Mouse (Mus musculus) heart, postnatal 14 days (tissue): ENCODE data around the gene Gm49369. TPM values are rescaled to one million over a fixed set of nuclear protein-coding genes. Genes with fewer than 3 reads are reported as not detected.

ENCODE experiments used
- DNase-seq, 2 experiments: peaks; one replicate each; pipeline ENCODE4 v3.0.0; 2021 to 2022
- intact Hi-C: fragments of 180-260 bp; cut with DNase I; formaldehyde crosslinking; loops from one replicate; pipeline ENCODE4 v1.15.1; 2025
- total RNA-seq, 2 experiments: library from RNA; stranded (reverse); gene quantifications; 2 replicates each; pipeline ENCODE4 v1.2.3; 2021

Gene Gm49369
- total RNA-seq, 2 experiments from 2014 or later, result 2.4 to 6.7 TPM

- DNase-seq, result no peak
- intact Hi-C loops, result loop anchor here (5.0 kb wide), 1 partner anchor 58 kb away; the partner anchor contains the start of gene Syt8
These were observed 8.6 kb downstream of the Gm49369 start, which contains the start of gene Ifitm10 for GRCm38 (mm10) chr7:142373641-142374412. TSS of gene Ifitm10 (minus strand) at chr7:142373753.

- intact Hi-C loops, result loop anchor here (5.0 kb wide), 1 partner anchor 59 kb away; the partner anchor contains the start of gene Syt8
- no peak for DNase-seq
These were observed 9.4 kb downstream of the Gm49369 start for GRCm38 (mm10) chr7:142373039-142373438.

GRCm38 (mm10) chr7:142371768-142372661 lies 10.5 kb downstream of the Gm49369 start:
- intact Hi-C loops, result loop anchor here (2.0 to 5.0 kb wide), 2 partner anchors 37 to 60 kb away; partner anchors contain the start of gene Syt8
- peak; percentile 51 to 55 for DNase-seq

- DNase-seq, result no peak
- intact Hi-C loops, result loop anchor here (2.0 to 5.0 kb wide), 2 partner anchors 37 to 61 kb away; partner anchors contain the start of gene Syt8
These were observed 11.1 kb downstream of the Gm49369 start for GRCm38 (mm10) chr7:142371398-142371767.

- intact Hi-C loops, result loop anchor here (2.0 to 5.0 kb wide), 2 partner anchors 36 to 61 kb away; partner anchors contain the start of gene Syt8
- no peak for DNase-seq
These were observed 11.5 kb downstream of the Gm49369 start for GRCm38 (mm10) chr7:142370937-142371336.

GRCm38 (mm10) chr7:142369820-142370219 lies 12.6 kb downstream of the Gm49369 start:
- no peak for DNase-seq
- intact Hi-C loops, result loop anchor here (2.0 to 5.0 kb wide), 2 partner anchors 35 to 62 kb away; partner anchors contain the start of gene Syt8

GRCm38 (mm10) chr7:142368856-142369255 lies 13.6 kb downstream of the Gm49369 start:
- no peak for DNase-seq
- intact Hi-C loops, result no loop called here

GRCm38 (mm10) chr7:142363107-142363506 lies 19.4 kb downstream of the Gm49369 start:
- intact Hi-C loops, result no loop called here
- no peak for DNase-seq

- intact Hi-C loops, result no loop called here
- no peak for DNase-seq
These were observed 21.7 kb downstream of the Gm49369 start for GRCm38 (mm10) chr7:142360743-142361142.

- intact Hi-C loops, result no loop called here
- no peak for DNase-seq
These were observed 23.3 kb downstream of the Gm49369 start for GRCm38 (mm10) chr7:142359129-142359528.

GRCm38 (mm10) chr7:142357566-142357965 lies 24.9 kb downstream of the Gm49369 start:
- DNase-seq, result no peak
- intact Hi-C loops, result no loop called here

GRCm38 (mm10) chr7:142354661-142355233 lies 27.7 kb downstream of the Gm49369 start:
- no peak for DNase-seq
- intact Hi-C loops, result no loop called here

- intact Hi-C loops, result no loop called here
- DNase-seq, result no peak
These were observed 28.6 kb downstream of the Gm49369 start for GRCm38 (mm10) chr7:142353854-142354253.

- DNase-seq, result no peak
- intact Hi-C loops, result no loop called here
These were observed 30.9 kb downstream of the Gm49369 start for GRCm38 (mm10) chr7:142351569-142351968.

- intact Hi-C loops, result no loop called here
- no peak for DNase-seq
These were observed 33.0 kb downstream of the Gm49369 start for GRCm38 (mm10) chr7:142349308-142349961.

- DNase-seq, result no peak
- intact Hi-C loops, result no loop called here
These were observed 34.9 kb downstream of the Gm49369 start for GRCm38 (mm10) chr7:142347542-142347941.

- no peak for DNase-seq
- intact Hi-C loops, result no loop called here
These were observed 40.2 kb downstream of the Gm49369 start for GRCm38 (mm10) chr7:142342247-142342640.

GRCm38 (mm10) chr7:142341564-142342246 lies 40.8 kb downstream of the Gm49369 start:
- intact Hi-C loops, result no loop called here
- no peak for DNase-seq

- DNase-seq, result no peak
- intact Hi-C loops, result no loop called here
These were observed 42.0 kb downstream of the Gm49369 start for GRCm38 (mm10) chr7:142340269-142340970.
